Mouse (Mus musculus): ENCODE results near the gene Olfr73. TPM values are rescaled to one million over a fixed set of nuclear protein-coding genes. Genes with fewer than 3 reads are reported as not detected.
"Not testable (repeated sequence)": the region's sequence is repeated elsewhere in the genome, so short reads cannot be mapped to it uniquely, and the experiment has no call there.

Olfr73 gene
- total RNA-seq (2014; rRNA removed; ENCODE audit: low replicate concordance) (not detected in 2 replicates), polyA plus RNA-seq (2015; fragmentation: Nextera tagmentation; extraction: Ambion mirVana) (not detected in 2 replicates)

DNA sequence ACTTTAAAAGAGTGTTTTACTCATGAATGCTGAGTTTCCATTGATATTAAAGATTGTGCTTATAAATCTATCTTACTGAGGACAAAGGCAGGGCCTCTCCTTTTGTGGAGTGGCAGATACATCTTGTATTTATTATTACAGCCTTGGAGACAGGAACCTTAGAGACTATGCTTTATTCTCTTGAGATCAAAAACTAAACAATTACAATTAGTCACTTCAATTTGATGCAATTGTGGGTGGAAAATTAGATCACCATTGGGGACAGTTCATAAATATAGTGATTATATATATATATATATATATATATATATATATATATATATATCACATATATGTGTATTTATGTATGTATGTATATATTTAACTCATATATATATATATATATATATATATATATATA is at the start of gene Olfr73:
Olfr73 (minus strand) TSS at position 101 of the 400 bp plus-strand sequence.
- H3K4me2 ChIP-seq (ENCODE audit: low read depth, low read length): no peak within 1 kb of the TSS
- DNase-seq (ENCODE audit: low spot score) (no peak), ATAC-seq (ENCODE audit: insufficient read depth, low read depth) (no peak)
- H3K4me1 ChIP-seq (ENCODE audit: control insufficient read depth, insufficient read depth): no peaks in the 10 kb centered on the region
- TF ChIP-seq CTCF (IDR thresholded peaks at IDR 0.05; ENCODE audit: low read depth) (no peak), EP300 (IDR thresholded peaks at IDR 0.05; ENCODE audit: low read depth) (no peak)
- H3K27ac ChIP-seq (ENCODE audit: low read depth): no peak within 1 kb of the TSS
- no peak within 1 kb of the TSS for H3K4me3 ChIP-seq (ENCODE audit: low read depth, low read length)
- H3K36me3 ChIP-seq (replicated peaks; ENCODE audit: control insufficient read depth, insufficient read depth, low read length): no peaks in the 10 kb centered on the region
- no peaks in the 10 kb centered on the region for H3K9me3 ChIP-seq (replicated peaks; ENCODE audit: control insufficient read depth, low read length)
- no peaks in the 10 kb centered on the region for H3K27me3 ChIP-seq (ENCODE audit: control insufficient read depth, insufficient read depth, low read length)
- H3K9ac ChIP-seq (replicated peaks; ENCODE audit: low read depth, low read length): no peak within 1 kb of the TSS

DNA sequence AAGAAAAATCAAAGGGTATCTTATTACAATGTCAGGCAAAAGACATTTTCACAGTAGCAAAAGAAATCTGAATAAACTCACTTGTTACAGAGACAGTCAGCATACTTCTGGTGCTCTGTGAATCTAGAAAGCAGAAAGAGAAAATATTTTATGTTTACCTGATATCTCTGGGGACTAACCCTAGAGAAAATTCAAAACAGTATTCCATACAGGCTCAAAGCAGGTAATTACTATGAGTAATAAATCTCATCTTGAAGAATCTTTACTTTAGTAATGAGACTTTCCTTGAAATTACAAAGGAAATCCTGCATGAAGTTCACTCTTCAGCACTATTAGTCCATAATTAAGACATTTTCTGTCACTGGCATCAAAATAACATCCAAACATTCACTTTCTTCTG is 34.2 kb upstream of the Olfr73 start, which contains the start of gene Olfr1163:
Olfr1163 (minus strand) TSS at position 101 of the 400 bp plus-strand sequence.
- no peak within 1 kb of the TSS for H3K4me2 ChIP-seq (ENCODE audit: low read depth, low read length)
- H3K27ac ChIP-seq (ENCODE audit: low read depth): no peak within 1 kb of the TSS
- DNase-seq (ENCODE audit: low spot score) (no peak), ATAC-seq (ENCODE audit: insufficient read depth, low read depth) (no peak)
- H3K27me3 ChIP-seq (ENCODE audit: control insufficient read depth, insufficient read depth, low read length): no peaks in the 10 kb centered on the region
- TF ChIP-seq EP300 (IDR thresholded peaks at IDR 0.05; ENCODE audit: low read depth): no peak
- no peak for TF ChIP-seq CTCF (IDR thresholded peaks at IDR 0.05; ENCODE audit: low read depth)
- H3K4me1 ChIP-seq (ENCODE audit: control insufficient read depth, insufficient read depth): no peaks in the 10 kb centered on the region
- H3K36me3 ChIP-seq (replicated peaks; ENCODE audit: control insufficient read depth, insufficient read depth, low read length): no peaks in the 10 kb centered on the region
- no peak within 1 kb of the TSS for H3K9ac ChIP-seq (replicated peaks; ENCODE audit: low read depth, low read length)
- no peak within 1 kb of the TSS for H3K4me3 ChIP-seq (ENCODE audit: low read depth, low read length)
- no peaks in the 10 kb centered on the region for H3K9me3 ChIP-seq (replicated peaks; ENCODE audit: control insufficient read depth, low read length)

DNA sequence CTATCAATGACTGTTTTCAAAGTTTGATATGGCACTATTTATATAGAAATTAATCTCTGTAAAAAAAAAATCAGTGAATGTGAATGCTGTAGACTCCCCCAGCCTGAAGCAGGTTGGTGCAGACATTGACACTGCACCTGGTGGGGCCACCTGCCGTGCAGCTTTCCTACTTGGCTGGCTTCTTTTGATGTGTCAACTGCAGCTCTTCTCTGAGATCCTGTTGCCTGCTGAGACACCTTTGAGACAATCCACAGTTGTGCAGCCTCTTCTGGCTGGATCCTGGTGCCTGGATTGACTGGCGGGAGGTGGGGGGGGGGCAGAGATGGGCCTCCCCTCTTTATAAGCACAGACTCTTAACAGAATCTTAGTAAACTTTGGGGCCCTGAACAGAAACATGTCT is 26.1 kb upstream of the Olfr73 start:
- 78% methylated on average over 2 of the region's 2 CpGs for whole genome bisulfite sequencing
- DNase-seq (ENCODE audit: low spot score) (no peak), ATAC-seq (ENCODE audit: insufficient read depth, low read depth) (no peak)
- peaks cover 3% of the 10 kb centered on the region for H3K9me3 ChIP-seq (replicated peaks; ENCODE audit: control insufficient read depth, low read length)
- H3K4me2 ChIP-seq (ENCODE audit: low read depth, low read length): no peak overlapping the region
- no peak overlapping the region for H3K27ac ChIP-seq (ENCODE audit: low read depth)
- no peaks in the 10 kb centered on the region for H3K36me3 ChIP-seq (replicated peaks; ENCODE audit: control insufficient read depth, insufficient read depth, low read length)
- no peaks in the 10 kb centered on the region for H3K4me1 ChIP-seq (ENCODE audit: control insufficient read depth, insufficient read depth)
- H3K27me3 ChIP-seq (ENCODE audit: control insufficient read depth, insufficient read depth, low read length): no peaks in the 10 kb centered on the region
- H3K4me3 ChIP-seq (ENCODE audit: low read depth, low read length): no peak overlapping the region
- TF ChIP-seq EP300 (IDR thresholded peaks at IDR 0.05; ENCODE audit: low read depth) (no peak), CTCF (IDR thresholded peaks at IDR 0.05; ENCODE audit: low read depth) (no peak)
- H3K9ac ChIP-seq (replicated peaks; ENCODE audit: low read depth, low read length): no peak overlapping the region

DNA sequence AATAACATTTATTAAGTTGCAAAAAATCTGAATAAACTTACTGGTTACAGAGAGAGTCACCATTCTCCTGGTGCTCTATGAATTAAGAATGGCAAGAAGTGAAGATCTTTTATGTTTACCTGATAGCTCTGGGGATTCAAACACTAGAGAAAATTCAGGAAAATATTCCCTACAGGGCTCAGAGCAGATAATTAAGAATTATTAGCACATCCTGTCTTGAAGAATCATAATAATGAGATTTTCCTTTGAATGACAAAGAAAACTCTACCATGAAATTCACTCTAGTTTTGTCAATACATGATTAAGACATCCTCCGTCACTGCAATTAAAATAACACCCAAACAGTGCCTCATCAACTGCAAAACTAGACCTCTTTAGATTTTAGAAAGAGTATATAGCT is 13.5 kb upstream of the Olfr73 start, which contains the start of gene Olfr1162:
Olfr1162 (minus strand) TSS at position 101 of the 400 bp plus-strand sequence.
- no peak for DNase-seq (ENCODE audit: low spot score)
- TF ChIP-seq CTCF (IDR thresholded peaks at IDR 0.05; ENCODE audit: low read depth): no peak
- no peak for TF ChIP-seq EP300 (IDR thresholded peaks at IDR 0.05; ENCODE audit: low read depth)
- Histone ChIP-seq H3K4me1 (ENCODE audit: control insufficient read depth, insufficient read depth) (no peaks in the 10 kb centered on the region), H3K4me2 (ENCODE audit: low read depth, low read length) (no peak within 1 kb of the TSS), H3K27ac (ENCODE audit: low read depth) (no peak within 1 kb of the TSS), H3K36me3 (replicated peaks; ENCODE audit: control insufficient read depth, insufficient read depth, low read length) (no peaks in the 10 kb centered on the region), H3K27me3 (ENCODE audit: control insufficient read depth, insufficient read depth, low read length) (no peaks in the 10 kb centered on the region), H3K9ac (replicated peaks; ENCODE audit: low read depth, low read length) (no peak within 1 kb of the TSS), H3K9me3 (replicated peaks; ENCODE audit: control insufficient read depth, low read length) (no peaks in the 10 kb centered on the region), H3K4me3 (ENCODE audit: low read depth, low read length) (no peak within 1 kb of the TSS)
- WGBS: 78% methylated on average over 1 of the region's 1 CpGs
- no peak for ATAC-seq (ENCODE audit: insufficient read depth, low read depth)

DNA sequence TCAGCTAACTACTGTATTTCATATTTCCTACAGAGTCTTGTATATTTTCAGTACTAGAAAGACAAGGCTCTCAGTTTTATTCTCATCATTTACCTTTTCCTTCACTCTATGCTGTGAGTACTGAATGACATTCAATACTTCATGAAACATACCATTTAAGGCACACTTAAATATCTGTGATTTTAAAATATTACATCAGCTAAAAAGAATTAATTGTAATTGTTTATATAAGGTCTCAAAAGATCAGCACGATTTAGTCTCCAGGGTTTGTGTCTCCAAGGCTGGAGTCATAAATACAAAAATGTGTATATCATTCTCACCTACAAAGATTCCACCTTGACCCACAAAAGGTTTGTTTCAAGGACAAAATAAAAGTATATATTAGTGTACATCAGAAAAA is 15.0 kb downstream of the Olfr73 start, which contains the start of gene Olfr1161:
Olfr1161 (plus strand) TSS at position 301 of the 400 bp plus-strand sequence.
- not testable (repeated sequence) for H3K27me3 ChIP-seq (ENCODE audit: control insufficient read depth, insufficient read depth, low read length); H3K27ac ChIP-seq (ENCODE audit: low read depth); H3K4me1 ChIP-seq (ENCODE audit: control insufficient read depth, insufficient read depth); H3K9me3 ChIP-seq (replicated peaks; ENCODE audit: control insufficient read depth, low read length); H3K4me3 ChIP-seq (ENCODE audit: low read depth, low read length); ATAC-seq (ENCODE audit: insufficient read depth, low read depth); H3K9ac ChIP-seq (replicated peaks; ENCODE audit: low read depth, low read length); H3K4me2 ChIP-seq (ENCODE audit: low read depth, low read length); H3K36me3 ChIP-seq (replicated peaks; ENCODE audit: control insufficient read depth, insufficient read depth, low read length); DNase-seq (ENCODE audit: low spot score)
- WGBS: 67% methylated on average over 1 of the region's 1 CpGs

All from heart, postnatal 0 days (tissue).